Mouse (Mus musculus): Measurements from ENCODE around the gene Rora. TPM values are rescaled to one million over a fixed set of nuclear protein-coding genes. Genes with fewer than 3 reads are reported as not detected.
A peak's percentile ranks its signal among the peaks of the same experiment; 100 is the strongest.

Gene Rora
- polyA plus RNA-seq, 1 experiment from 2014 or later = 7.5 TPM

GRCm38 (mm10) chr9:68709232-68709631, 55.6 kb downstream of the Rora start:
- Histone ChIP-seq H3K27ac (replicated peaks) (no peak overlapping the region), H3K4me2 (replicated peaks; ENCODE audit: low read depth) (no peak overlapping the region), H3K4me3 (ENCODE audit: low read depth, low read length) (no peak overlapping the region), H3K9me3 (ENCODE audit: control insufficient read depth, low read length) (no peaks in the 10 kb centered on the region), H3K4me1 (replicated peaks; ENCODE audit: control insufficient read depth, insufficient read depth) (no peaks in the 10 kb centered on the region), H3K36me3 (ENCODE audit: control insufficient read depth, insufficient read depth, low read length) (no peaks in the 10 kb centered on the region), H3K9ac (ENCODE audit: low read length) (no peak overlapping the region), H3K27me3 (ENCODE audit: control insufficient read depth, insufficient read depth, low read length) (no peaks in the 10 kb centered on the region)
- ATAC-seq (ENCODE audit: low FRiP score, low TSS enrichment) (no peak), DNase-seq (ENCODE audit: low spot score) (no peak)
- TF ChIP-seq EP300 (optimal IDR thresholded peaks at IDR 0.05) = no peak
- no peak for TF ChIP-seq CTCF (IDR thresholded peaks at IDR 0.05; ENCODE audit: low read depth)
- WGBS = 78% methylated on average over 8 of the region's 8 CpGs

- 53% methylated on average over 14 of the region's 14 CpGs for WGBS
- ATAC-seq (ENCODE audit: low FRiP score, low TSS enrichment) (no peak), DNase-seq (ENCODE audit: low spot score) (no peak)
- Histone ChIP-seq H3K4me1 (replicated peaks; ENCODE audit: control insufficient read depth, insufficient read depth) (no peaks in the 10 kb centered on the region), H3K36me3 (ENCODE audit: control insufficient read depth, insufficient read depth, low read length) (no peaks in the 10 kb centered on the region), H3K9ac (ENCODE audit: low read length) (no peak overlapping the region), H3K27ac (replicated peaks) (no peak overlapping the region), H3K4me3 (ENCODE audit: low read depth, low read length) (no peak overlapping the region), H3K9me3 (ENCODE audit: control insufficient read depth, low read length) (no peaks in the 10 kb centered on the region), H3K4me2 (replicated peaks; ENCODE audit: low read depth) (no peak overlapping the region), H3K27me3 (ENCODE audit: control insufficient read depth, insufficient read depth, low read length) (no peaks in the 10 kb centered on the region)
- TF ChIP-seq EP300 (optimal IDR thresholded peaks at IDR 0.05) (no peak), CTCF (IDR thresholded peaks at IDR 0.05; ENCODE audit: low read depth) (no peak)
Observed at GRCm38 (mm10) chr9:68710893-68711654, 57.5 kb downstream of the Rora start.

- Histone ChIP-seq H3K36me3 (ENCODE audit: control insufficient read depth, insufficient read depth, low read length) (no peaks in the 10 kb centered on the region), H3K27me3 (ENCODE audit: control insufficient read depth, insufficient read depth, low read length) (no peaks in the 10 kb centered on the region), H3K4me3 (ENCODE audit: low read depth, low read length) (no peak overlapping the region), H3K9ac (ENCODE audit: low read length) (no peak overlapping the region), H3K27ac (replicated peaks) (no peak overlapping the region), H3K4me1 (replicated peaks; ENCODE audit: control insufficient read depth, insufficient read depth) (no peaks in the 10 kb centered on the region), H3K9me3 (ENCODE audit: control insufficient read depth, low read length) (no peaks in the 10 kb centered on the region), H3K4me2 (replicated peaks; ENCODE audit: low read depth) (no peak overlapping the region)
- 21% methylated on average over 5 of the region's 5 CpGs for WGBS
- TF ChIP-seq CTCF (IDR thresholded peaks at IDR 0.05; ENCODE audit: low read depth) (peak; percentile 71), EP300 (optimal IDR thresholded peaks at IDR 0.05) (no peak)
- peak; percentile 20 for DNase-seq (ENCODE audit: low spot score)
- ATAC-seq (ENCODE audit: low FRiP score, low TSS enrichment) = no peak
Observed at GRCm38 (mm10) chr9:68716961-68717360, 63.4 kb downstream of the Rora start.

GRCm38 (mm10) chr9:68718427-68718826, 64.8 kb downstream of the Rora start:
- TF ChIP-seq CTCF (IDR thresholded peaks at IDR 0.05; ENCODE audit: low read depth) (no peak), EP300 (optimal IDR thresholded peaks at IDR 0.05) (no peak)
- Histone ChIP-seq H3K4me3 (ENCODE audit: low read depth, low read length) (no peak overlapping the region), H3K9me3 (ENCODE audit: control insufficient read depth, low read length) (no peaks in the 10 kb centered on the region), H3K4me1 (replicated peaks; ENCODE audit: control insufficient read depth, insufficient read depth) (no peaks in the 10 kb centered on the region), H3K9ac (ENCODE audit: low read length) (no peak overlapping the region), H3K4me2 (replicated peaks; ENCODE audit: low read depth) (no peak overlapping the region), H3K27me3 (ENCODE audit: control insufficient read depth, insufficient read depth, low read length) (no peaks in the 10 kb centered on the region), H3K36me3 (ENCODE audit: control insufficient read depth, insufficient read depth, low read length) (no peaks in the 10 kb centered on the region), H3K27ac (replicated peaks) (no peak overlapping the region)
- DNase-seq (ENCODE audit: low spot score) (no peak), ATAC-seq (ENCODE audit: low FRiP score, low TSS enrichment) (no peak)
- 73% methylated on average over 6 of the region's 6 CpGs for WGBS

GRCm38 (mm10) chr9:68719286-68719685, 65.7 kb downstream of the Rora start:
- Histone ChIP-seq H3K9me3 (ENCODE audit: control insufficient read depth, low read length) (no peaks in the 10 kb centered on the region), H3K4me1 (replicated peaks; ENCODE audit: control insufficient read depth, insufficient read depth) (no peaks in the 10 kb centered on the region), H3K4me3 (ENCODE audit: low read depth, low read length) (no peak overlapping the region), H3K4me2 (replicated peaks; ENCODE audit: low read depth) (no peak overlapping the region), H3K27me3 (ENCODE audit: control insufficient read depth, insufficient read depth, low read length) (no peaks in the 10 kb centered on the region), H3K27ac (replicated peaks) (no peak overlapping the region), H3K9ac (ENCODE audit: low read length) (no peak overlapping the region), H3K36me3 (ENCODE audit: control insufficient read depth, insufficient read depth, low read length) (no peaks in the 10 kb centered on the region)
- no peak for DNase-seq (ENCODE audit: low spot score)
- WGBS = 87% methylated on average over 9 of the region's 9 CpGs
- ATAC-seq (ENCODE audit: low FRiP score, low TSS enrichment) = no peak
- TF ChIP-seq CTCF (IDR thresholded peaks at IDR 0.05; ENCODE audit: low read depth) (no peak), EP300 (optimal IDR thresholded peaks at IDR 0.05) (no peak)

- H3K36me3 ChIP-seq (ENCODE audit: control insufficient read depth, insufficient read depth, low read length) = no peaks in the 10 kb centered on the region
- DNase-seq (ENCODE audit: low spot score) = no peak
- 61% methylated on average over 8 of the region's 8 CpGs for WGBS
Observed at GRCm38 (mm10) chr9:68724636-68725285, 71.2 kb downstream of the Rora start.

More at GRCm38 (mm10) chr9:68724636-68725285, 71.2 kb downstream of the Rora start:
- Histone ChIP-seq H3K4me1 (replicated peaks; ENCODE audit: control insufficient read depth, insufficient read depth) (no peaks in the 10 kb centered on the region), H3K9ac (ENCODE audit: low read length) (no peak overlapping the region), H3K4me2 (replicated peaks; ENCODE audit: low read depth) (no peak overlapping the region), H3K9me3 (ENCODE audit: control insufficient read depth, low read length) (no peaks in the 10 kb centered on the region), H3K27me3 (ENCODE audit: control insufficient read depth, insufficient read depth, low read length) (no peaks in the 10 kb centered on the region), H3K4me3 (ENCODE audit: low read depth, low read length) (no peak overlapping the region), H3K27ac (replicated peaks) (no peak overlapping the region)
- TF ChIP-seq CTCF (IDR thresholded peaks at IDR 0.05; ENCODE audit: low read depth) (no peak), EP300 (optimal IDR thresholded peaks at IDR 0.05) (no peak)
- no peak for ATAC-seq (ENCODE audit: low FRiP score, low TSS enrichment)

All from stomach, postnatal 0 days (tissue).